Mouse (Mus musculus): ENCODE data around the gene Itga6.
A peak's percentile ranks its signal among the peaks of the same experiment; 100 is the strongest.

Itga6 gene

DNA sequence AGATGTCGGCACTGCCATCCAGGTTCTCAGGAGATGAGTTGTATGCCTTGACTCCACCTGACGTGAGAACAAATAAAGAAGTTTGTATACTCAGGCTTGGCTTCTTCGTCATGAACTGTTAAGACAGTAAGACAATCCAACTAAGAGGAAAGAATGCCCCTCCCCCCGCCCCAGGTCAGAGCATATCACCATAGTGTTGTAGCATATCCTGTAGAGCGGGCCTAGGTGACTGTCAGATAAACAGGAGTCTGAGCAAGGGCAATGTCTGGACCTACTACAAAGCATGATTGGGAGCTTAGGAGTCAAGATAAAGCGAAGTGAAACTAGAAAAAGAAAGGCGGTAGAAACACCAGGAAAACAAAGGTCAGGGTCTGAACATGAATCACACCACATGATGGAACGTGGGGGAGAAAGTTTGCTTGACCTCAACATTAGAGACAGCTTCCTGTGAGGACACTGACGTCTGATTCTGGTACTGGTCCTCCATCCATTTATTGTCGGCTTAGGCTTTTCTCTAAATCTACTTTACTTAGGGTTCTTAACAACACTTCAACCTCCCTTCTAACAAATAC is 64.0 kb downstream of the Itga6 start:
- DNase-seq, result no peak

DNA sequence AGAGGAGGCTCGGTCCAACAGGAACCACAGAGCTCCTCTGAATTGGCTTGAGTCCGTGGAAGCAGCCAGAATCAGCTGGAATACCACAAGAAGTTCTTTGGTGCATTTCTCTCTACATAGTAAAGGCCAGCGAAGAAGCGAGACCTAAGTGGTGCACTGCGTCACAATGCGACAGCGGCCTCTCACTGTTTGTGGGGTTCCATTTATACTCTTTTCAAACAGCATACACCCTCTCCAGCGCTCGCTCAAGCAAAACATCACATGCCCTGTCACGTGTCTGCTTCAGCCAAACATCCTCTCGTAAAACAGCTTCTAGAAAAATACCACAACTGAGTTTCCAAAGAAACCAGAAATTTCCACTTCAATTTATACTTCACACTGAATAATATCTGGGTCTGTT is 64.6 kb downstream of the Itga6 start:
- DNase-seq, result peak; percentile 8

DNA sequence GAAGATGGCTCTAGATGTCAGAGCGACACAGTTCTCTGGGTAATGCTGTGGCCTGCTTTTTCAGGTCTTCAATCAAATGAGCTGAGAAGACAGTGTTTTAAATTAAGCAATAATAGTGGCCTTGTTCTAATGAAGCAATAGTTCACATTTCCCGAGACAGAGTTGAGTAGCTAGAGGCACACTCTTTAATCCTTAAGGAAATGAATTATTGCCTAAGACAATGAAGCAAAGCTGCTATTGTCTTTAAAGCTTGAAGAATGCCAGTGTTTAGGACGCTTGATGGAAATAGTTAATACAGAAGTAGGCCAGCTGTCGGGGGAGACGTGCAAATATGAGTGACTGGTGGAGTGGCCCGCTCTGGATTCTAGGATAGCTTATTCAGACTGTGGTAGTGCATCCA is 65.5 kb downstream of the Itga6 start:
- no peak for DNase-seq

DNA sequence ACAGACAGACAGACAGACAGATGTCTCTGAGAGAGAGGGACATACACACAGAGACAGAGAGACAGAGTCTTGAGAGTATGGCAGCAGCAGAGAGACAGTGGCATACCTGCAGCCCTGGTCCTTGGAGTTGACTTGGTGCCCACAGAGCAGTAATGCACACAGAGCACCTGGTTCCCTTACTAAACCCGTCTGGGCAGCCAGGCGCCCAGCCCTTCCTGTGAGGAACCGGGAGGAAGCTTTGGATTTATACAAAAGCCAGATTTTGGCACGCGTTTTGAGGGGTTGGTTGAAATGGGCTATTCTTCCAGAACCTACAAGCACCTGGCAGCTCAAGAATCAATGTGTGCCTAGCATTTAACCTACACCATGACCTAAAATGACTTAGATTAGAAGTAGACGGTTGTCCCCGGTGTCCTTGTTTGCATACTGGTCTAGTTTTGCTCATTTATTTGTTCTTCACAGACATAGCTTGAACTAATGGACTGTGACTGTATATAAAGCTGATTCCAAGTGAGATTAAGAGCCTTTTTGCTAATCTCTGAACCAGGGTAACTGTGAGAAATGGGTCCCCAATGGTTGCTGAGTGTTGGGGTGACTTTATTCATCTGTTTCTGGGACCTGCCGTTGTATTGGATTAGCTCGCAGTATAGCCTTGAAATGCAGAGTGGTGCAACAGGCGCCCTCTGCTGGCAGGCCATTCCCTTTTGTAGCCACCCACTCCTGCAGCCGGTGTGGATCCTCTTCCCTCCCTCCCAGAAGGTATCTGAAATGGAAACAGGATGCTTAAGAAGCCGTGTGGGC is 67.0 kb downstream of the Itga6 start:
- peak; percentile 89 for DNase-seq

DNA sequence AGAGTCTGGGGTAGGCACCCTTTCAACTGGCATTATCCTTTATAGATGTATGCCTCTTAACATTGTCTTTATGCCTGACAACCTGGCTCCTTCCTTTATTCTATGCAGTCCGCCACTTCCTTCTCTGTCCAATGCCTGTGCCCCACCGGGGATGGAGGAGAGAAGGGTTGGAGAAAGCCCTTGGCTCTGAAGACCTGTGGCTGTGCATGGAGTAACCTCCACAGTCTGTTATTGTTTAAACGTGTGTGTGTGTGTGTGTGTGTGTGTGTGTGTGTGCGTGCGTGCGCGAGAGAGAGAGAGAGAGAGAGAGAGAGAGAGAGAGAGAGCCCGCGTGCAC is 67.6 kb downstream of the Itga6 start:
- no peak for DNase-seq

DNA sequence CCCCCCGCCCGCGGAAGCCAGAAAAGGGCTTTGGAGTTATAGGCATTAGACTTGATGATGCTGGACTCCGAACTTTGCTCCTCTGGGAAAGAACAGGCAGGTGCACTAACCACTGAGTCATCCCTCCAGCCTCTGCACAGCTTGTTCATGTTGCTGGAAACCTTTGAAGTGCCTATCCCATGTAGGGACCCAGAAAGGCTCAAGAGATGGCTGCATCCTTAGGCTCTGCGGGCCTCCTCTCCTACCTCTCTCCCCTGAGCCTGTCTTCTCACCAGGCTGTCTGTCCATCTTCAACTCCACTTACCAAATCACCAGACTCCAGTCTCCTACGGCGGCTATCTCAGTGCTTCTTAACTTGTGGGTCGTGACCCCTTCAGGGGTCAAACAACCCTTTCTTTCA is 68.0 kb downstream of the Itga6 start:
- DNase-seq, result no peak

DNA sequence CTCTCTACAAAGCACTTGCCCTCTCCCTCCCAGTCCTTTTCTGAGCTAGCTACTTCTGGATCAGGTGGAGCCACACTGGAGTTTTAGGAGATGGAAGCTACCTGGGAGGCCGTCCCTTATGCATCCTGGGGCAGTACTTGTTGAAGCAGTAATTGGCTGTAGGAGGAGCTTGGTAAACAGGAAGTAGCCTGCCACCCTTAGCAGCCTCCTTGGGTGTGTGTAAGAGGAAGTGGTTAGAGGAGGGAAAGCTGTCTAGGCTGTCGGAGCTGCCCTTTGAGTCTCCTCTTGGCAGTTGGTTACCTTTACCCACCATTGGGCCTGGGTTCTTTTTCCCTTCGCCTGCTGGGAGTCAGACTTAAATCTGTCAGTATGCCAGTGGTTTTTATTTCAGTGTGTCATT is 68.6 kb downstream of the Itga6 start:
- DNase-seq, result peak; percentile 54

DNA sequence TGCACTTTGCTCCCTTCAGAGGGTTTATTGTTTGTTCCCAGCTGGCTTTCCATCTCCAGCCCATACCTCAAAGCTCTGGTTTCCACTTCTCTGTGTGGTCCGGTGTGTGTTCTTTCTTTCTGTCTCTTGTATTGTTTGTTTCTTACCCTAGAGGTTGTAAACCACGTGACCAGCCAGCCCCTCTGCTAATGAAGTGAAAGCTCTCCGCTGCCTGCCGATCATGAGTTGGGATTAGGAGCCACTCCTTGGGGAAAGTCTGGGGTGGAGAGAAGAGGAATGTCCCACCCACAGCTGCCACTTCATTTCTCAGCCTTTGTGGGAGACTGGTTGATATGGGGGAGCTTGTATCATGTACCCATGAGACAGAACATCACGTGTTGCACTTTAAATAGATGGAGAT is 69.9 kb downstream of the Itga6 start:
- DNase-seq, result no peak

DNA sequence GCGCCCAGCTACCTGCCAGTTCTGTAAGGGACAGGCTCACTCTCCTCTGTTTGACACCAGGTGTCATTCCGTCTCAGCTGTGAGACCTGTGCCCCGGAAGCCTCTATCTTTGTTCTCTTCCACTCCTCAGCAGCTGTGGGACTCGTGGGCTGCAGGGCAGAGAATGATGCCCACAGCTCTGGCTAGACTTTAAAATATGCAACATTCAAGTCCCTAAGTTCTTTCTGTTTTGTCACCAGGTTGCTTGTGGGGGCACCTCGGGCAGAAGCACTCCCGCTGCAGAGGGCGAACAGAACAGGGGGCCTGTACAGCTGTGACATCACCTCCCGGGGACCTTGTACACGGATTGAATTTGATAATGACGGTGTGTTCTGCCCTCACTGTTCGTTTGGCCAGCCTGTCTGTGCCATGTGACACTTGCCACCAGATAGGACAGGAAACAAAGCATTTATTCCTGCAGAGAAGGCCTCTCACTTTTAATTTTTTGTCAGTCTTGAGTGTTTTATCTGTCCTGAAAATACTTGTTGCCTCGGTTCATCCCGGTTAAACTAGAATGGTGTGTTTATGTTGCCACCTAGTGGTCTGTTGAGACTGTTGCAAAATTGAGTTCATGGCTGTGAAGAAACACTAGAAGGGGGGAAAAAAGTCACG is 71.1 kb downstream of the Itga6 start:
- DNase-seq, result peak; percentile 37

DNA sequence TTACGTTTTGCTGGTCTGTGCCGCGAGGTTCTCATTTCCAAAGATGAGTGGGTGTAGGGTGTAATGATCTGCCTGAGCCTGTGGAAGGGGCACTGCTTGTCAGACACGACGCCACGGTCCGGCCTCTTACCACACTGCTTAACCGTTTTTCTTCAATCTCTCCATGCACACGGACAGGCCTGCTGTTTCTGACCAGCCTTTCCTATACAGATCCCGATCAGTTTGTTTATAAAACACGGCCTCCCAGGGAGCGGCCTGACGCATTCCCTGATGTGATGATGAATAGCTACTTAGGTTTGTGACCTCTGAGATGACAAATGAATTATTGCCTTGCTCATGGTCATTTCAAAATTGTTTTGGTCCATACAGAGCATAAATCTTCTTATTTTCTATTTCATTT is 78.7 kb downstream of the Itga6 start:
- no peak for DNase-seq

DNA sequence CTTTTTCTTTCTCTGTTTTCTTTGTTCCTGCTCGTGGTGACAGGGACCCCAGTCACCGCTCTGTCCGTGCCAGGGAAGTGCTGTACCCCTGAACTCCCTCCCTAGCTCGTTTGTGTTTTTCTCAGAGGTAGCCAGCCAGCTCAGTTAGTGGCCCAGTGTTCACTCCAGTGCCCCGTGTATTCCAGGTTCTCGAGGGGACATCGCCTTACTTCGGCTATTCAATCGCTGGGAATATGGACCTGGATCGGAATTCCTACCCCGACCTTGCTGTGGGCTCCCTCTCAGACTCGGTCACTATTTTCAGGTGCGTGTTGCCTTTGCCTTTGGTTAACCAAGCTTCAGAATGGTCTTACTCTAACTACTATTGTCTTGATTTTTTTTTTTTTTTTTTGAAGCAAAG is 82.3 kb downstream of the Itga6 start:
- no peak for DNase-seq

DNA sequence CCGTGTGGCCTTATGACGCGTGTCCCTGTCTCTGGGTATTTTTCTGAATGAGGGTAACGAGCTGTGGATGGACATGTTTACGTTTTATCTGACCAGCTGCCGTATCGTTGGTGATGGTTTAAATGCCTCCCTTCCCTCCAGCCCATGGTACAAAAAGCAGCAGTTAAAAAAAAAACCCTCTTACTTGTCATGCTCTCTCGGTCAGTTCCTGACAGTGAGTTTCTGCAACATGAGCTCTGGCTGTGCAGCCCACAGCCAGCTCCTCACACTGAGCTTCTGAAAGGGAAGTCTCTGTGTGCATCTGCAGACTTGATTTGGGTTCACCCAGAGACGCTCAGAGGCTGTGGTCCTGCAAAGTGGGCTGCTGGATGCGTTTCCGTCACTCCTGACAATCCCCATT is 83.5 kb downstream of the Itga6 start:
- DNase-seq, result no peak

DNA sequence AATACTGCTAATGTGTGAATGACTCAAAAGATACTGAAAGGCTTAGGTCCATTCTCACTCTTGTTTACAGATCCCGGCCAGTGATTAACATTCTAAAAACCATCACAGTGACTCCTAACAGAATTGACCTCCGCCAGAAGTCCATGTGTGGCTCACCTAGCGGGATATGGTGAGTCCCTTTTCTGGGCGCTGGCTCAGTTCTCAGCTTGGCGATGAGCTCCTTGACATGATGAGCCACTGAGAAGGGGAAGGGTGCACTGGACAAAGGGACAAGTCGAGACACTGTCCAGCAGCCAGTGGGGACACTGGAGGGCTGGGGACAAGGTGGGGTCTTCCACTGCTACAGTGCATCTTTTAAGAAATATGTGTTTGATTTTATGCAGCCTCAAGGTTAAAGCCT is 88.2 kb downstream of the Itga6 start:
- DNase-seq, result no peak

DNA sequence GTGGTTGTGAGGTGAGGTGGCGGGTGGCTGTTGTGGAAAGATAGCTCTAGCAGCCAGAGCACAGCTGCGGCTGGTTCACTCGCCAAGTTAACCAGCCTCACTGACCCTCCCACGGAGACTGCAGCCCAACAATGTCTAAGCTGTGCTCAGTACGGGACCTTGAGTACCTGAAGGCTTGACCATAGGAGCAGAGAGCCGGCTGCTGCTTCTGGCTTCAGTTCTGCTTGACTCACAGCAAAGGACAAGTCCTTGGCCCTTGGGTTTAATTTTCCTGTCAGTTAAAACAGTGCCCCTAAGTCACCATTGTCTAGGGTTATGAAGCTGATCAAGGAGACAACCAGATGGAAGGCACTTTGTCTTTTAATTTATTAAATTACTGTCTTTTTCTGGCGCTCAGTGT is 89.0 kb downstream of the Itga6 start:
- DNase-seq, result no peak

DNA sequence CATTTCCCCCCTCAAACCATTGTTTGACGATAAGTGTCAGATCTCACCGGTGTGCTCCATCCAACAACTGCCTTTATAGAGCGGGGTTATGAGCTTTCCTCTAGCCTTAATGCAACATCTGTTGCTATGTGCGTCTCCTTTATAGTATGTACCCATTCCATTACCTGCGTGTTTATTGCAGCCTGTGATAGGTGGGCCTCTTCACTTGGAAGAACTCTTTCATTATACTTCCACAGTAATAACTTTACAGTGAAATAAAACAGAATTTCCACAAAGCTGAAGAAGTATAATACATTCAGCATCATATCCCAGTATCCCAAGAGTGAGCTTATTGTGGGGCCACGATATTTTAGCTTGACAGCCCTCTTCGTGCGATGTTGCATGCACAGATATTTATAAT is 90.1 kb downstream of the Itga6 start:
- DNase-seq, result no peak

DNA sequence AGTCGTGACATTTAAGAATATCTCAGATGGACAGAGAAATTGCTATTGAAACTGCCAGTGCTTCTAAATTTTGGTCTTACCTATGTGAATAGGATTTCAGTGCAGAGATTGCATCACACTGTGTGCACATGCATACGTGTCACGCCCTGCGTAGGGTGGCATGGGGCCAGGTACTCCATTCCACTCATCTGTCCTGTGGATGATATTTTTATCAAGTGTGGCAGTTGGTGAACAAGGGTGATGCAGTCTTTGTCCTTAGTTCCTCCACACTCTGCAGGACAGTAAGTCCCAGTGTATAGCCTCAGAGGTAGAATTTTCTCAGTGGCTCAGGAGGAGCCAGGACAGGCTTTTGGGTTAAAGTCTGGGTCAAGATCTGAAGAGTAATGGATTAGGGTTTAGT is 90.8 kb downstream of the Itga6 start:
- no peak for DNase-seq

DNA sequence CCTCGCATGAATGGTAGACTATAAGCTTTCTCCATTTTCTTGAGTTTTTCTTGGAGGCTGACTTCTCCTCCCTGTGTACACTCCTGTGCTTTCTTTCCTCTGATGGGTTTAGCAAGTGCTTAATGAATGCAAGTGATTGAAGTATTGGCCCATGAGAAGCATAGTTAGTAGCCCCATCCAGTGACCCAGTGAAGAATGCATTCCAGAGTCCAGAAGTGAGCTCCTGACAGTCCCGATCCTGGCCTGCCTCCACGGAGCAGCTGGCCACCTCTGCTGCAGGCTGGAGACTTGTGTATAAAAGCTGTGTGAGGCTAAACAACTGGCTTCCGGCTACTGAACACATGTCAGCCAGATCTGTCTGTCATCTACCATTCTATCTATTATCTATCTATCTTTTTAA is 91.8 kb downstream of the Itga6 start:
- peak; percentile 33 for DNase-seq

DNA sequence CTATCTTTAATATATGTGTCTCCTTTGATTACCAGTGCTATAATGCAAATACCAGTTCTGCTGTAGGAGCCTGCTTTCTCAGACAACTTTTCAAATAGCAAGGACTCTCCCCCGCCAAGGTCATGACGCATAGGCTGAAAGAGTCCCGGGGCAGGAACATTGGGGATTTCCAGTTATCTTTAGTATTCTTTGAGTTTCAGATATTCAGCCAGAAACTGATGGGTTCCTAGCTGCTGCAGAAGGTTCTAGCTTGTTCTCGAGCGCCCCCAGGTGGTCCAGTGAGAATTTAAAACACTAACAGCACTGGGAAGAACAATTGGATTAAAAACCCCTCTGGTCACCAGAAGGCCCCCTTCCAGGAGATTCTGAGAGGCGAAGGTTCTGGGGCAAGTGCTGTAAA is 92.4 kb downstream of the Itga6 start:
- peak; percentile 71 for DNase-seq

DNA sequence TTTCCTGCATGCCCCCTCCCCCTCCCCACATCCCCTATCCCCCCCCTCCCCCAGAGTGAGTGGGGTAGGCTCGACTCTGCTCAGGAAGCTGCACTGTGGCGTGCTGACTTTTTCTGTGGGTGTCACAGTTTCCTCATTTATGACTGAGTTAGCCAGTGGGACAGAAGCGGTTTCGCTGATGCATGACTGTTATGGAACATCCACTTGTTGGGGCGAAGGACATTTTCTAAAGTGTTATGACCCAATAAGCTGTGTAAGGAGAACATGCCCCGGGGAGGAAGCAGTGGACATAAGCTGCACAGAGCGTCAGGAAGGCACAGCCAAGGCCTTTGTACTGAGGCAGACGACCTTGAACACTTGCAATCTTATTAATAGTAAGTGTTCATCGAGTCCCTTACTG is 97.9 kb downstream of the Itga6 start:
- no peak for DNase-seq

DNA sequence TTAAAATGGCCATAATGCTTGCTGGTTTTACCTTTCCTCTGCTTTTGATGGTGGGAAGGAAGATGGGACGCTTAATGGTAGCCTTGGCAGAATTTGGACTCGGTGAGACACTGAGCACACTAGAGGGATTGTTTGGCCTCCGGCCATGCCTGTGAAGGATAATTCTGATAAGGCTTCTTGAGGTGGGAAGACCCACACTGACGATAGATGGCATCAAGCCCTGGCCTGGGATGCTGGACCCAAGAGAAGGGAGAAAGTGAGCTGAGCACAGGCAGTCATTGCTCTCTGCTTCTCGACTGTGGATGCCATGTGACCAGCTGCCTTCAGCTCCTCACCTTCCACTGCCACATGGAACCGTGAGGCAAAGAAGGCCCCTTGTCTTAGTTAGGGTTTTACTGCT is 99.5 kb downstream of the Itga6 start:
- no peak for DNase-seq

DNA sequence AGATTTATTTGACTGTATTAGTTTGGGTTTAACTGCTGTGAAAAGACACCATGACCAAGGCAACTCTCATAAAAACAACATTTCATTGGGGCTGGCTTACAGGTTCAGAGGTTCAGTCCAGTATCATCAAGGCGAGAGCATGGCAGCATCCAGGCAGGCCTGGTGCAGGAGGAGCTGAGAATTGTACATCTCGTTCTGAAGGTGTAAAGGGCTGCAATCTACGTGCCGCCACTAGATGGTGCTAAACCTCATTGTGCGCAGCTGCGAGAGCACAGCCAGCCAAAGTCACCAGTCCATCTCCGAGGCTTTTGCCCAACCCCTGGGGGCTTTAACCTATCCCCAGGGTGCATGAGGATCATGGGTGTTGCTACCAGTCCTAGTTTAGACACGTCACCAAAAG is 106.7 kb downstream of the Itga6 start:
- DNase-seq, result peak; percentile 77

DNA sequence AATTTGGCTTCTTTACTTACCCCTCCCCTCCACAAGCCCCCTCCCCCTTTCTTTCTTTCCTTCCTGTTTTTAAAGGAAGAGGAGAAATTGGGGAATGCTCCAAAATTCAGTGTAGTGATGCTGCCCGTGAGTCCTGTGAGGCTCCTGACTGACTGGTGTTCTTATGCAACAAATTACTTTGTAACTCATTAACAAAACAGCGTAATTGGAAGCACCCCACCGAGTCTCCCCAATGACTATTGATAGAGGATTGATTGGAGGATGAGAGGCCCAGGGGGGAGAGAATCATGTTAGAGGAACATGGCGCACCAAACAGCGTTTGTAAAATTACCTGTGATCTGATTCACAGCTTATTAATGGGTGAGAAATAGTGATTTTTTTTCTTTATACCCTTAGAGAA is 109.7 kb downstream of the Itga6 start:
- DNase-seq, result no peak

DNA sequence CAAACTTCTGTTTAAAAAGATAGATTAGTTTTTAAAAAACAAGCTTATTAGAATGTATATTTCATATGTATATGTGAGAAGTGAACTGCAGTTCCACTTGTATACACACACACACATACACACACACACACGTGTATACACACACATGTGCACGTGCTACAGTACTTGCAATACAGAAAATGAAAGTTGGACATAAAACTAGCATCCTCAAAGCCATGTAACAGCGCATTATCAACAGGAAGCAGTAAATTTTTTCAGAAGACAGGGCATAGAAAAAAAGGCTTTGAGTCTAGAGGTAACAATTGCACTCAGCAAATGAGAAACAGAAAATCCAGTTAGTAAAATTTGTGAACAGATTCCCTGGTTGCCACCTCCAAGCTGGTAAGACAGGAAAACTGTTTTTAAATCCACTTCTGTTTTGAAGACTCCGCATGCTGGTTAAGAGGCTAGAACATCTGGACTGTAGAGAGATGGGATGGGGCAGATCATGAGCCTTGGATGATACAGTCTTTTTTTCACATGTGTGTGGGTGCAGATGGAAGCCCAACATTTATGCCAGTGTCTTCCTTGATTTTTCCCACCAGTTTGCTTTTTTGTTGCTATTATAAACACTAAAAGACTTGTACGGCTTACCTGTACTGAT is 118.2 kb downstream of the Itga6 start:
- no peak for DNase-seq

DNA sequence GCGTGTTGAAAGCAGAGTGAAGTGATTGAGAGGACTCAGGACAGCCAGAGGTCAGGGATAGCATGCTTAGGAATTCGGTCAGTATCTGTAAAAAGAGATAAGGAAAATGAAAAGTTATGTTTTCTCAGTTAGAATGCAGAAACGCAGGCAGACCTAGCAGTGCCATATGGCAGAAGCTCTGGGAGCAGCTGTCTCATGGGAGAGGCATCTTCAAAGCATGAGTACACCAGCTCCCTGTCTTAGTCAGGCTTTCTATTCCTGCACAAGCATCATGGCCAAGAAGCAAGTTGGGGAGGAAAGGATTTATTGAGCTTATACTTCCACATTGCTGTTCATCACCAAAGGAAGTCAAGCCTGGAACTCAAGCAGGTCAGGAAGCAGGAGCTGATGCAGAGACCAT is 119.6 kb downstream of the Itga6 start:
- no peak for DNase-seq

All from kidney, adult 18-20 months (tissue).